Mouse (Mus musculus) lung, postnatal 0 days (tissue): ENCODE results near the gene Eif1ad. TPM values are rescaled to one million over a fixed set of nuclear protein-coding genes. Genes with fewer than 3 reads are reported as not detected.
A peak's percentile ranks its signal among the peaks of the same experiment; 100 is the strongest.

Experiments used
- ATAC-seq: fragments of 200-750 bp; cut with Nextera tagmentation; 2 replicates; pipeline ENCODE4 v1.8.0; 2017; ENCODE audit warnings: moderate library complexity
- DNase-seq: peaks from one replicate; pipeline ENCODE4 v3.0.0-alpha.2; 2016; ENCODE audit warnings: low spot score
- H3K27ac ChIP-seq: fragments of 300-500 bp; sonication (generic); 2 replicates; pipeline ENCODE4 v1.5.1; 2014; ENCODE audit warnings: antibody characterized with exemption, mild to moderate bottlenecking, low read length, mixed read lengths
- H3K27me3 ChIP-seq: fragments of 300-500 bp; sonication (generic); replicated peaks from 2 replicates; pipeline ENCODE4 v1.6.1; 2014; ENCODE audit warnings: low read length, mixed read lengths; ENCODE audit not compliant: insufficient read depth
- H3K36me3 ChIP-seq: fragments of 300-500 bp; sonication (generic); 2 replicates; pipeline ENCODE4 v1.6.1; 2014; ENCODE audit warnings: low read length, mixed read lengths; ENCODE audit not compliant: insufficient read depth
- H3K4me1 ChIP-seq: fragments of 300-500 bp; sonication (generic); 2 replicates; pipeline ENCODE4 v1.6.1; 2014; ENCODE audit warnings: antibody characterized with exemption, low read depth, low read length, mixed read lengths; ENCODE audit not compliant: insufficient read depth
- H3K4me2 ChIP-seq: fragments of 300-500 bp; sonication (generic); replicated peaks from 2 replicates; pipeline ENCODE4 v1.6.1; 2014; ENCODE audit warnings: low read depth, mild to moderate bottlenecking, low read length, moderate library complexity, mixed read lengths
- H3K4me3 ChIP-seq: fragments of 300-500 bp; sonication (generic); 2 replicates; pipeline ENCODE4 v1.5.1; 2014; ENCODE audit warnings: low read depth, low read length
- H3K9ac ChIP-seq: fragments of 300-500 bp; sonication (generic); replicated peaks from 2 replicates; pipeline ENCODE4 v1.6.1; 2014; ENCODE audit warnings: low read depth, mild to moderate bottlenecking
- H3K9me3 ChIP-seq: fragments of 300-500 bp; sonication (generic); 2 replicates; pipeline ENCODE4 v1.6.1; 2016; ENCODE audit warnings: low read length, mixed read lengths
- CTCF ChIP-seq: IDR thresholded peaks from 2 replicates; pipeline ENCODE4 v1.5.1; 2016; ENCODE audit warnings: antibody characterized with exemption, mild to moderate bottlenecking
- EP300 ChIP-seq: IDR thresholded peaks from 2 replicates; pipeline ENCODE4 v1.6.1; 2016; ENCODE audit warnings: antibody characterized with exemption, mild to moderate bottlenecking, control low read depth
- WGBS: fragments of 180-500 bp; shearing (Covaris S2); extraction: QIAGEN DNeasy Blood & Tissue Kit; methylation state at CpG from one replicate; pipeline ENCODE4 v1.1.7; 2014; 5-methylcytosine and 5-hydroxymethylcytosine counted together
- polyA plus RNA-seq: library from polyadenylated mRNA; unstranded; fragments of >200 nt; fragmentation: Nextera tagmentation; extraction: Ambion mirVana; gene quantifications from 2 replicates; pipeline ENCODE4 v1.2.1, GENCODE M21; 2015

Gene Eif1ad
- 21.5 and 25.4 TPM in 2 replicates for polyA plus RNA-seq

DNA sequence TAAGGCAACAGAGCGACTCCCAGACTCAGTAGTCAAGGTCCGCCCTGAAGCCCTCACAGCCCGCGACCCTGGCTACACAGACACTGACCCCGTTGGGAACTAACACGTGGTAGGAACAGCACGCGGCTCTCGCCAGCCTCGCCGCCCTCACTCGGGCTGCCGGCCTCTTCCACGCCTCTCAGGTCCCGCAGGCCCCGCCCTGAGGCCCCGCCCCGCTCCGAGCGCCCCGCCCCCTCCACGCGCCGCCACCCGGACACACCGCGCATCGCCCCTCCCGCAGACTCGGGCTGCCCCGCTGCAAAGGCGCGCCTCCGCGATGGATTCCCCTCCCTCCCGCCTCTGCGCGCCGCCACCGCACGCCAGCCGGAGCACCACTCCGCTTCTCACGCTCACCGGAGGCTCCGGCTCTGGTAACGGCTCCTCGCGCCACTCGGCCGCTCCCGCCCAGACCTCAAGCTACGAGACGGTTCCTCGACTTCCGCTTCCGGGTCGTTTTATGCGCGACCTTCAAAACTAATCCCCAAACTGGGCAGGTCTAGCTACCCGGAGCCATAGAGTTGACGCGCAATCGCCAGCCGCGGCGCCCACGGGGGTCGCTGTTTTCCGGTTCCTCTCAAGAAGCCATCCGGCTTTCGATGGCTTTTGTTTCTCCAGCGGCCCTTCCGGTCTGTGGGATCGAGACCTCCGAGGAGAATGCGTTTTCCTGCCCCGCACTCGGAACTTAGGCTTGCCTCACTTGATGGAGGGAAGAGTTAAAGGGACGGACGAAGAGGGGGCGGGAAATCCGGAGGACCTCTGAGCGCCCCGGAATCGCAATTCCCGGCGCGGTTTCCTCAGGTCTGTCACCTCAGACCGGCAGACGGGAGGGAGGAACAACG is at the start of gene Eif1ad:
Gene Eif1ad (plus strand): TSS at position 567 of the 878 bp plus-strand sequence.
- ATAC-seq (peak; percentile 95), DNase-seq (peak; percentile 98)
- Histone ChIP-seq H3K27ac (peak within 1 kb of the TSS; percentile 97), H3K27me3 (no peaks in the 10 kb centered on the region), H3K4me2 (peak within 1 kb of the TSS; percentile 90), H3K36me3 (peaks cover 6% of the 10 kb centered on the region; the same call in 1 of the 2 replicates), H3K9me3 (no peaks in the 10 kb centered on the region), H3K4me1 (peaks cover 10% of the 10 kb centered on the region; the same call in 1 of the 2 replicates), H3K9ac (peak within 1 kb of the TSS; percentile 62), H3K4me3 (peak within 1 kb of the TSS; percentile 82)
- peak; percentile 52; the same call in 1 of the 2 replicates for TF ChIP-seq EP300
- TF ChIP-seq CTCF = peak; percentile 48
- WGBS = 1% methylated on average over 71 of the region's 92 CpGs

- Histone ChIP-seq H3K4me2 (no peak overlapping the region), H3K4me3 (no peak overlapping the region), H3K27me3 (no peaks in the 10 kb centered on the region), H3K27ac (no peak overlapping the region), H3K9ac (no peak overlapping the region), H3K36me3 (no peaks in the 10 kb centered on the region), H3K4me1 (no peaks in the 10 kb centered on the region), H3K9me3 (no peaks in the 10 kb centered on the region)
- no peak for ATAC-seq
- no peak for DNase-seq
- WGBS = 54% methylated on average over 17 of the region's 17 CpGs
- TF ChIP-seq CTCF (no peak), EP300 (no peak)
These were observed 42.7 kb upstream of the Eif1ad start for GRCm38 (mm10) chr19:5323801-5324200.

- Histone ChIP-seq H3K4me1 (no peaks in the 10 kb centered on the region), H3K27me3 (no peaks in the 10 kb centered on the region), H3K4me3 (no peak overlapping the region), H3K4me2 (no peak overlapping the region), H3K9ac (no peak overlapping the region), H3K9me3 (no peaks in the 10 kb centered on the region), H3K36me3 (no peaks in the 10 kb centered on the region), H3K27ac (no peak overlapping the region)
- ATAC-seq (no peak), DNase-seq (peak; percentile 31)
- WGBS = 55% methylated on average over 19 of the region's 19 CpGs
- TF ChIP-seq EP300 = no peak
These were observed 38.6 kb upstream of the Eif1ad start for GRCm38 (mm10) chr19:5327970-5328369.

- no peak overlapping the region for H3K27ac ChIP-seq
- no peak overlapping the region for H3K4me3 ChIP-seq
- no peak overlapping the region for H3K4me2 ChIP-seq
- no peak overlapping the region for H3K9ac ChIP-seq
- ATAC-seq = no peak
- H3K4me1 ChIP-seq = no peaks in the 10 kb centered on the region
- TF ChIP-seq CTCF (no peak), EP300 (no peak)
- DNase-seq = no peak
- no peaks in the 10 kb centered on the region for H3K27me3 ChIP-seq
- H3K36me3 ChIP-seq = no peaks in the 10 kb centered on the region
- H3K9me3 ChIP-seq = no peaks in the 10 kb centered on the region
- 57% methylated on average over 5 of the region's 5 CpGs for WGBS
These were observed 31.8 kb upstream of the Eif1ad start for GRCm38 (mm10) chr19:5334741-5335140.

GRCm38 (mm10) chr19:5335441-5335840 is 31.1 kb upstream of the Eif1ad start, which contains the start of gene Catsper1:
Catsper1 (plus strand) TSS chr19:5335741.
- WGBS = 84% methylated on average over 6 of the region's 6 CpGs
- Histone ChIP-seq H3K4me3 (no peak within 1 kb of the TSS), H3K27ac (no peak within 1 kb of the TSS), H3K27me3 (no peaks in the 10 kb centered on the region), H3K4me2 (no peak within 1 kb of the TSS), H3K9me3 (no peaks in the 10 kb centered on the region), H3K9ac (no peak within 1 kb of the TSS), H3K36me3 (no peaks in the 10 kb centered on the region), H3K4me1 (no peaks in the 10 kb centered on the region)
- TF ChIP-seq EP300 (no peak), CTCF (no peak)
- no peak for ATAC-seq
- no peak for DNase-seq

GRCm38 (mm10) chr19:5337975-5338374 is 28.6 kb upstream of the Eif1ad start:
- no peaks in the 10 kb centered on the region for H3K9me3 ChIP-seq
- no peak overlapping the region for H3K27ac ChIP-seq
- no peak overlapping the region for H3K4me2 ChIP-seq
- H3K4me1 ChIP-seq = no peaks in the 10 kb centered on the region
- TF ChIP-seq EP300 = no peak
- TF ChIP-seq CTCF = peak; percentile 91
- no peaks in the 10 kb centered on the region for H3K27me3 ChIP-seq
- WGBS = 10% methylated on average over 5 of the region's 5 CpGs
- ATAC-seq = 0 out of 2 replicates have a peak, but pooled peaks have one; percentile 30
- no peak overlapping the region for H3K4me3 ChIP-seq
- DNase-seq = peak; percentile 76
- H3K9ac ChIP-seq = no peak overlapping the region
- H3K36me3 ChIP-seq = no peaks in the 10 kb centered on the region
